Mouse (Mus musculus) midbrain, postnatal 0 days (tissue): ENCODE measurements at regions not wholly inside any gene's neighbourhood (a gene's known extent, or its start where the extent isn't known, plus 50 kb on each side); places are given as distances from the start of the nearest gene placed in this dataset.

Source experiments
- ATAC-seq: fragments of 200-750 bp; cut with Nextera tagmentation; 2 replicates; pipeline ENCODE4 v1.8.0; 2017; ENCODE audit warnings: moderate number of reproducible peaks, mild to moderate bottlenecking, moderate TSS enrichment, moderate library complexity; ENCODE audit not compliant: low FRiP score
- DNase-seq: peaks from one replicate; pipeline ENCODE4 v3.0.0-alpha.2; 2015; ENCODE audit warnings: low spot score
- H3K27ac ChIP-seq: fragments of 300-500 bp; sonication (generic); 2 replicates; pipeline ENCODE4 v1.5.1; 2014; ENCODE audit warnings: low read depth, mild to moderate bottlenecking, low read length, mixed read lengths
- H3K27me3 ChIP-seq: fragments of 300-500 bp; sonication (generic); 2 replicates; pipeline ENCODE4 v1.6.1; 2014; ENCODE audit warnings: low read length, control low read depth, mixed read lengths; ENCODE audit not compliant: insufficient read depth
- H3K36me3 ChIP-seq: fragments of 300-500 bp; sonication (generic); 2 replicates; pipeline ENCODE4 v1.6.1; 2014; ENCODE audit warnings: low read length, control low read depth, mixed read lengths; ENCODE audit not compliant: insufficient read depth
- H3K4me1 ChIP-seq: fragments of 300-500 bp; sonication (generic); 2 replicates; pipeline ENCODE4 v1.6.1; 2014; ENCODE audit warnings: mild to moderate bottlenecking, control low read depth, antibody characterized with exemption, low read length, mixed read lengths; ENCODE audit not compliant: insufficient read depth
- H3K4me2 ChIP-seq: fragments of 300-500 bp; sonication (generic); 2 replicates; pipeline ENCODE4 v1.6.1; 2014; ENCODE audit warnings: low read depth, mild to moderate bottlenecking, low read length, mixed read lengths; ENCODE audit not compliant: poor library complexity, severe bottlenecking
- H3K4me3 ChIP-seq: fragments of 300-500 bp; sonication (generic); 2 replicates; pipeline ENCODE4 v1.5.1; 2014; ENCODE audit warnings: low read depth, mild to moderate bottlenecking, low read length, moderate library complexity
- H3K9ac ChIP-seq: fragments of 300-500 bp; sonication (generic); replicated peaks from 2 replicates; pipeline ENCODE4 v1.6.1; 2014; ENCODE audit warnings: mild to moderate bottlenecking, low read length, moderate library complexity, mixed read lengths; ENCODE audit not compliant: poor library complexity, severe bottlenecking
- H3K9me3 ChIP-seq: fragments of 300-500 bp; sonication (generic); 2 replicates; pipeline ENCODE4 v1.6.1; 2016; ENCODE audit warnings: low read length, control low read depth
- CTCF ChIP-seq: IDR thresholded peaks from 2 replicates; pipeline ENCODE4 v1.5.1; 2016; ENCODE audit warnings: antibody characterized with exemption, mild to moderate bottlenecking
- WGBS: fragments of 180-500 bp; shearing (Covaris S2); extraction: QIAGEN DNeasy Blood & Tissue Kit; methylation state at CpG from one replicate; pipeline ENCODE4 v1.1.7; 2014; 5-methylcytosine and 5-hydroxymethylcytosine counted together

DNA sequence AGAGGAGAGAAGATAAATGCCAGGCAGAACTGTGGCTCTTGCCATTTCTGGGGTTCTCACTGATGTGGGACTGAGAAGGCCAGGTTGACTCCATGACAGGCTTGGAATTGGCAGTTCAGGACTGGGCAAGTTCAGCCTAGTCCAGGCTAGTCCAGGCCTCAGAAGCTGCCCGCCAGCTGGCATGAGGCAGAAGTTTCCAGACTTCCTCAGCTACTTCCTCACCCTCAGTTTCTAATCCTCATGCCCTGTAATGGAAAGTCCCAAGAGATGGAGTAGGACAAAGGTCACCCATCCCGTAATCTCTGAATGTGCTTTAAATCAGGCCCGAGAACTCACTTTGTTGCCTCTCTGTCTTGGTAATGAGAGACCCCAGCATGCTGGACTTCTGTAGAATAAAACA lies 58.6 kb upstream of the Prok2 start:
- WGBS: 88% methylated on average over 3 of the region's 3 CpGs
- TF ChIP-seq CTCF: no peak
- ATAC-seq: no peak
- Histone ChIP-seq H3K9ac (no peak overlapping the region), H3K4me3 (no peak overlapping the region), H3K9me3 (no peaks in the 10 kb centered on the region), H3K36me3 (no peaks in the 10 kb centered on the region), H3K4me1 (no peaks in the 10 kb centered on the region), H3K27me3 (no peaks in the 10 kb centered on the region), H3K27ac (no peak overlapping the region), H3K4me2 (no peak overlapping the region)
- DNase-seq: no peak

DNA sequence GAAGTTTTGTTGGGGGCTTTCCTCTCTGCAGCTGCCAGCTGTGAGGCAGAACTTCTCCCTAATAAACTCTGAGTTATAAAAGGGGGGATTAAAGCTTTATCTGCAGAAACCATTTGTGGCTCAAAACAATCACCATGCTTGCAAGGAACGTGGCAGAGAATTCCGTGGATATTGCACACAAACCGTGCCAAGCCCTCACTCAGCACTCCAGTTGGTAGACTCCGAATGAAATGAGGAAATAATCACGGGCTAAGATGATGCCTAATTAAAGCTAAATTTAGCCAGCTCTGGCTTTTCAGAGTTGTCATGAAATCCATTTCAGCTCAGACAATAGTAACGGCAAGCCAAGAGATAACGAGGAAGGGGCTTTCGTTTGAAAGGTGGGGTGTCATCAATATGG lies 58.1 kb upstream of the Prok2 start:
- H3K9me3 ChIP-seq: no peaks in the 10 kb centered on the region
- DNase-seq: no peak
- ATAC-seq: no peak
- no peaks in the 10 kb centered on the region for H3K36me3 ChIP-seq
- TF ChIP-seq CTCF: no peak
- no peak overlapping the region for H3K4me3 ChIP-seq
- no peak overlapping the region for H3K4me2 ChIP-seq
- H3K27me3 ChIP-seq: no peaks in the 10 kb centered on the region
- H3K4me1 ChIP-seq: no peaks in the 10 kb centered on the region
- 48% methylated on average over 8 of the region's 8 CpGs for WGBS
- no peak overlapping the region for H3K9ac ChIP-seq
- H3K27ac ChIP-seq: no peak overlapping the region

DNA sequence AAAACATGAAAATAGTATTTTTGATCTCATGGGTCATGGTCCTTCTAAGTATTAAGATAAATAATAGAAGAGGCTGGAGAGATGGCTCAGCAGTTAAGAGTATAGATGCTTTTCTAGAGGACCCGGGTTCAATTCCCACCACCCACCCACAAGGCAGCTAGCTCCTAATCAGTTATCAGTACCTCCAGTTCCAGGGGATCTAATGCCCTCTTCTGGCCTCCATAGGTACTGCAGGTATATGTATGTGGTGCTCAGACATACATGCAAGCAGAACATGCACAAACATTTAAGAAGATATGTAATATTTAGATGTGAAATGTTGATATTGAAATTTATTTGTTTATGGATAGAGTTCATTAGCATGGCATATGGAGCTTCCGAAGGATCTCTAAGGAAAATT lies 56.8 kb upstream of the Prok2 start:
- H3K27ac ChIP-seq: no peak overlapping the region
- H3K4me1 ChIP-seq: no peaks in the 10 kb centered on the region
- H3K9me3 ChIP-seq: no peaks in the 10 kb centered on the region
- no peak overlapping the region for H3K4me2 ChIP-seq
- WGBS: 78% methylated on average over 2 of the region's 2 CpGs
- no peak overlapping the region for H3K4me3 ChIP-seq
- DNase-seq (no peak), ATAC-seq (no peak)
- no peaks in the 10 kb centered on the region for H3K27me3 ChIP-seq
- TF ChIP-seq CTCF: peak; percentile 64
- no peaks in the 10 kb centered on the region for H3K36me3 ChIP-seq
- H3K9ac ChIP-seq: no peak overlapping the region
